Mouse (Mus musculus) ES-Bruce4 (cell line): ENCODE data around the gene Usp49. TPM values are rescaled to one million over a fixed set of nuclear protein-coding genes. Genes with fewer than 3 reads are reported as not detected.

Experiments used
- H3K27ac ChIP-seq: 2 replicates; pipeline ENCODE4 v1.5.1; 2012; ENCODE audit warnings: low read length, inconsistent platforms; ENCODE audit not compliant: insufficient read depth
- H3K27me3 ChIP-seq: 2 replicates; pipeline ENCODE4 v1.6.1; 2012; ENCODE audit warnings: mild to moderate bottlenecking, low read length, inconsistent platforms; ENCODE audit not compliant: control insufficient read depth, poor library complexity, insufficient read depth, severe bottlenecking
- H3K36me3 ChIP-seq: 2 replicates; pipeline ENCODE4 v1.6.1; 2012; ENCODE audit warnings: inconsistent platforms, mild to moderate bottlenecking, low read length, moderate library complexity; ENCODE audit not compliant: control insufficient read depth, poor library complexity, insufficient read depth, severe bottlenecking
- H3K4me1 ChIP-seq: one replicate; pipeline ENCODE4 v1.8.1; 2011; ENCODE audit warnings: low read length; ENCODE audit not compliant: control insufficient read depth, insufficient read depth
- H3K4me3 ChIP-seq: 2 replicates; pipeline ENCODE4 v1.5.1; 2011; ENCODE audit warnings: low read depth, mild to moderate bottlenecking, low read length
- H3K9ac ChIP-seq: 2 replicates; pipeline ENCODE4 v1.6.1; 2012; ENCODE audit warnings: low read depth, mild to moderate bottlenecking, inconsistent platforms; ENCODE audit not compliant: poor library complexity, severe bottlenecking
- H3K9me3 ChIP-seq: replicated peaks from 2 replicates; pipeline ENCODE4 v1.6.1; 2012; ENCODE audit warnings: mild to moderate bottlenecking, low read length, inconsistent platforms; ENCODE audit not compliant: control insufficient read depth, poor library complexity, insufficient read depth, severe bottlenecking
- CTCF ChIP-seq: IDR thresholded peaks from one replicate; pipeline ENCODE4 v1.8.1; 2011; ENCODE audit warnings: low read depth, low read length
- EP300 ChIP-seq: IDR thresholded peaks from 2 replicates; pipeline ENCODE4 v1.6.1; 2011; ENCODE audit warnings: low read depth, low read length; ENCODE audit not compliant: insufficient read depth
- POLR2A ChIP-seq: IDR thresholded peaks from one replicate; pipeline ENCODE4 v1.8.1; 2011; ENCODE audit warnings: low read length; ENCODE audit not compliant: insufficient read depth
- polyA plus RNA-seq: library from polyadenylated mRNA; stranded (reverse); fragments of >200 nt; gene quantifications from 2 replicates; pipeline ENCODE4 v1.2.4, GENCODE M21; 2011; ENCODE audit warnings: low read depth; ENCODE audit not compliant: missing spikeins, insufficient read depth, insufficient read length

Usp49 gene
- polyA plus RNA-seq, 1 experiment, result 16.8 TPM

DNA sequence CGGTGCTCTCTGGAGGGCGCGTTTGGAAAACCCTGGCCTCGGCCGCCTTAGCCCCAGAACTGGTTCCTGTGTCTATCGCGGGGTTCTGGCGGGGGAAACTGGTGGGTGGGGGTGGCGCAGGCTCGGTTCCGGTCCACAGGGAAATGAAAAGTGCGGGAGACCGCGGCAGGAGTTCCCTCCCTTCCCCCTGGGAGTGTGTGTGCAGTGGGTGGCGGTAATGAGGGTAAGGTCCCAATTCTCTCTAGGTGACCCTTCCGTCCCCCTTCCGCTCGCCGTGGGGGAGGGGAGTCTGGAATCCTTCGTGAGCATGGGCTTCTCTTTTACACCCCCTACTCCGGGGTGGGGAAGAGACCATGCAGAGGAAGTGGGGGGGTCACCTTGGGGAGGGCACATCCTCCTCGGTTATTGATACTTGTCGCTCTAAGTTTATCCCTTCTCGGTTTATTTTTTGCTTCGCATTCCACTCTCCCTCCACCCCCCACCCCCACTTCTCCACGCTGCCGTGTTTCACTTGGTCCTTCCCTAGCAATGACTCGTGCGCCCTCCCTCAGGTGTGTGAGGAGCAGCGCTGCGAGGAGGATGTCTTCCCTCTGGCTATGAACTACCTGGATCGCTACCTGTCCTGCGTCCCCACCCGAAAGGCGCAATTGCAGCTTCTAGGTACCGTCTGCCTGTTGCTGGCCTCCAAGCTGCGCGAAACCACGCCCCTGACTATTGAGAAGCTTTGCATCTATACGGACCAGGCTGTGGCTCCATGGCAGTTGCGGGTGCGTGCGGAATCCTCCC lies 36.1 kb upstream of the Usp49 start:
- Histone ChIP-seq H3K36me3 (peaks cover 12% of the 10 kb centered on the region; the same call in 1 of the 2 replicates), H3K27ac (peak overlapping the region; percentile 7), H3K9me3 (no peaks in the 10 kb centered on the region), H3K27me3 (no peaks in the 10 kb centered on the region), H3K4me1 (peaks cover 5% of the 10 kb centered on the region), H3K9ac (peak overlapping the region; percentile 83), H3K4me3 (peak overlapping the region; percentile 69)
- no peak for TF ChIP-seq POLR2A
- no peak for TF ChIP-seq CTCF
- 0 out of 2 replicates have a peak, but pooled peaks have one; percentile 32 for TF ChIP-seq EP300

DNA sequence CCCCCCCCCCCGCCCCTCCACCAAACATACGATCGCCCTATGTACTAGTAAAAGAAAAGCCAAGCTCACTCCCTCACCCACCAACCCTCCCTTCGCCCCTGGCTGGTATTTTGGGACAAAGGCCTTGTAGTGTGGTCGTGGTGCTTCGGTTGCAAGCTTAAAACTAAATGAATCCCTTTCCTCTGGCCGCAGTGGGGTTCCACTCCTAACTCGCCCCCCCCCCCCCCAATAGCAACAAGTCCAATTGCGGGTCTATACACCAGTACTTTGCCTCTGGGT lies 35.6 kb upstream of the Usp49 start:
- H3K36me3 ChIP-seq, result peaks cover 12% of the 10 kb centered on the region; the same call in 1 of the 2 replicates
- H3K9ac ChIP-seq, result peak overlapping the region; percentile 83
- no peaks in the 10 kb centered on the region for H3K27me3 ChIP-seq
- H3K9me3 ChIP-seq, result no peaks in the 10 kb centered on the region
- H3K4me3 ChIP-seq, result peak overlapping the region; percentile 69
- H3K4me1 ChIP-seq, result peaks cover 4% of the 10 kb centered on the region
- H3K27ac ChIP-seq, result peak overlapping the region; percentile 69
- no peak for TF ChIP-seq POLR2A
- TF ChIP-seq EP300, result no peak
- TF ChIP-seq CTCF, result no peak

DNA sequence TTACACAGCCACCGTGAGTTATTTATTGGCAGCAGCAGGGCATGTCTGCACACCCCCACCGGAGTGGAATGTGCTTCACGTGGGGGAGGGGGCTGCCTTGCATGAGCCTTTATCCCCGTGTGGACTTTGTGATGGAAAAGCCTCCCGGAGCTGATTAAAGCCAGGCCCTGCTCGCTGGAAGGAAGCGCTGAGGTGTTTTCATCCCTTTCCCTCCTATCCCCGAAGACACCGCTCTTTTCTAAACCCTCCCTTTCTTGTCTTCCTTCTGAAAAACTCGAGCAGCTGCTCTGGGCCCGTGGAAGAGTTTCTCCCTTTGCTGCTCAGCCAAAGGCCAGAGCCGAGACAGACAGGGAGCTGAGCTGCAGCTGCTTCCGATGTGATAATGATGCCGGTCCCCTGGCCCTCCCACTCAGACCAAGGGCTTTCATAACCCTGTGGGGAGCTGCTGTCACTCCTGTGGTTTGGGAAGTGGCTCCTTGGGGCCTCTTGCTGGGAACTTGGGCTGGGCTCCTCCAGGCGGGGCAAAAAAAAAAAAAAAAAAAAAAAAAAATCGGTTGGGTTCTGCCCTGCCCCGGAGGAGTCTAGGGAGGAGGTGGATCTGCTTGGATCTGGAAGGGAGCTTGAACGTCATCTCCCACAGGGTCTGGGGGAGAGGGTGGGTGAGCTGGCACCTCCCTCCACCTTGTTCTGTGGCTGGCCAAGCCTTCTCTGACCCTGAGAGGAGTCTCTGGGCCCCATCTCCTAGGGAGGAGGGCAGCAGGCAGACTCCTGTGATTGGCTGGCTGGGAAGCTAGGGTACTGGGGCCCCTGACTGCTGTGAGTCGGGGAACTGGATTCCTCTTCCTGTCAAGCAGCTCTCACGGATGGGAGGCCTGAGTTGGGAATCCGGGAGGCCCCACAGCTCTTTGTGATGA lies 35.0 kb upstream of the Usp49 start:
- H3K4me1 ChIP-seq, result peaks cover 4% of the 10 kb centered on the region
- H3K9ac ChIP-seq, result peak overlapping the region; percentile 83
- peak overlapping the region; percentile 69 for H3K27ac ChIP-seq
- peak overlapping the region; percentile 69 for H3K4me3 ChIP-seq
- no peaks in the 10 kb centered on the region for H3K9me3 ChIP-seq
- H3K36me3 ChIP-seq, result peaks cover 12% of the 10 kb centered on the region; the same call in 1 of the 2 replicates
- H3K27me3 ChIP-seq, result no peaks in the 10 kb centered on the region
- TF ChIP-seq POLR2A, result no peak
- TF ChIP-seq CTCF, result no peak
- TF ChIP-seq EP300, result no peak; the same call in 1 of the 2 replicates

DNA sequence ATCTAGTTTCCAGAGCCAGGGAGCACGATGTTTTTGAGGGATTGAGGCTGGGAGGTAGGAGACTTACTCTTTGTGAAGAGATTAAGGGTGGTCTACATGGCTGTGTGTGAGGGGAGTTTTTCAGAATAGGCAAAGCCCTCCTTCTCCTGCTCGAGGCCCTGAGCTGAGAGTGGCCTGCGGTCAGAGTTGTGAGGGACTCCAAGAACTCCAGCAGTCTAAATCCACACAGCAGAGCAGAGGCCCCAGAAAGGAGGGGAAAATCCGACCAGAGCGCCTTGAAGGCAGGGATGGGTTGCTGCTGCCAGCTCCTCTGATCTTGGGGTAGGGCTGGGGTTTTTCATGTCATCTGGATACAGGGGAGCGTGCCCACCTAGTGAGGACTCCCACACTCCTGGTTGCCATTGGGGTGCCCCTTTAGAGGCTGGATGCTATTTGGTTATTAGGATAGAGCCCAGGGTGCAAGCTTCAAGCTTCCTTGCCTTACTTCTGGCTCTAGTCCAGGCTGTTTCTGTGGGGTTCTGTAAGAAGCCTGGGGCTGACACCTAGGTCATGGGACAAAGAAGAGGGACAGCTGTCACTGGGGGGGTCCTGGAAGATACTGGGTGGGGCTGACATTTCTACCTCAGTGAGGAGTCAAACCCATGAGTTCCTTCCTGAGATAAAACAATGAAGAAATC lies 34.2 kb upstream of the Usp49 start:
- no peaks in the 10 kb centered on the region for H3K27me3 ChIP-seq
- peak overlapping the region; percentile 69 for H3K27ac ChIP-seq
- no peaks in the 10 kb centered on the region for H3K9me3 ChIP-seq
- H3K4me1 ChIP-seq, result peaks cover 4% of the 10 kb centered on the region
- peaks cover 14% of the 10 kb centered on the region for H3K36me3 ChIP-seq
- H3K4me3 ChIP-seq, result no peak overlapping the region
- peak overlapping the region; percentile 83 for H3K9ac ChIP-seq
- TF ChIP-seq CTCF, result no peak
- no peak for TF ChIP-seq POLR2A
- no peak for TF ChIP-seq EP300

DNA sequence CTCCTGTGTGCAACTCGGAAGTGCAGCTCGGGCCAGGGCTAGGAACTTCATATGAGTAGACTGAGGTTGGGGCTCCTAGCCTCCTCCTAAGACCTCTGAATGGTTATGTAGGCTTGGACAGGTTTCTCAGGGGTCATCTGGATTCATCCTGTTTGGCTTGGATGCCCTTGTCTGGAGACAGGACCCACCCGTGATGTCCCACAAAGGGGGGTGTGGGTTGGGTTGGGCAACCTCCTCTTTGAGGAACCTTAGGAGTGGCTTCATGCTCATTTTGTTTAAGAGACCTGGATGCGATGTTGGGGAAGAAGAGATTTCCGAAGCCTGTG lies 33.7 kb upstream of the Usp49 start:
- Histone ChIP-seq H3K4me1 (peaks cover 4% of the 10 kb centered on the region), H3K27ac (peak overlapping the region; percentile 69), H3K9me3 (no peaks in the 10 kb centered on the region), H3K4me3 (no peak overlapping the region), H3K9ac (peak overlapping the region; percentile 83), H3K27me3 (no peaks in the 10 kb centered on the region), H3K36me3 (peaks cover 20% of the 10 kb centered on the region)
- TF ChIP-seq EP300, result no peak
- TF ChIP-seq POLR2A, result no peak
- TF ChIP-seq CTCF, result no peak

DNA sequence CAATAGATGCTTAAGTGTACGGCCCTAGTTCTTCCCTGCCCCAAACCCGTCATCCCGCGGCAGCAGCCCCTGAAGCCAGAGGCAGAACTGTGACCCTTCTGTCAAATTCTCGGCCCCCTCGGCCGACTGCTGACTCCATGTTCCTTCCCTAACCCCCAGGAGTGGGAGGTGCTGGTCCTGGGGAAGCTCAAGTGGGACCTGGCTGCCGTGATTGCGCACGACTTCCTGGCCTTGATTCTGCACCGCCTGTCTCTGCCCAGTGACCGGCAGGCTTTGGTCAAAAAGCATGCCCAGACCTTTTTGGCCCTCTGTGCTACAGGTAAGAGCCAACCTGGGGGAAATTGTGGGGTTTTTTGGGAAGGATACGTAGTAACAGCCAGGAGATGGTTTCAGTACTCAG lies 33.2 kb upstream of the Usp49 start:
- Histone ChIP-seq H3K27ac (peak overlapping the region; percentile 69), H3K4me1 (peaks cover 6% of the 10 kb centered on the region), H3K4me3 (no peak overlapping the region), H3K9ac (peak overlapping the region; percentile 23), H3K36me3 (peaks cover 24% of the 10 kb centered on the region), H3K9me3 (no peaks in the 10 kb centered on the region), H3K27me3 (no peaks in the 10 kb centered on the region)
- TF ChIP-seq POLR2A (no peak), EP300 (no peak), CTCF (no peak)
